18 mouse cellular contexts compared by ENCODE assay signal in the genomic region with DNA sequence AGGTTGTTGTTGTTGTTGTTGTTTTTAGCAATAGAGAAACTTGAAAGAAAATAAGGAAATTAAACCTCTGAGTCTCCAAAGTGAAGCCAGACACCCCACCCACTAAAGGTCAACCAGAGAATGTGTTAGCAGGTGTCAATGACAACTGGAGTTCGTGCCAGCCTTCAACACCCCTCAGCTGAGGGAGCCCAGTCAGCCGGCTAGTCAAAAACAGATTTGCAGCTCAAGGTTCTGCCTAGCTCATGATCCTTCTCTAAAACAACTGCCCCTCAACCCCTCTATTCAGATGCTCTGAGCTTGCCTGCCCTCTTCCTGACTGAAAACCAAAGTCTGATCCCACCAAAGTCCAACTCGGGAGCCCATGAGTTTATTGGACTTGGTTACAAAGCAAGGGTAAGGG. TPM values are rescaled to one million over a fixed set of nuclear protein-coding genes. Genes with fewer than 3 reads are reported as not detected.
DNase-seq lines count a peak whose midpoint lies in the region; ATAC-seq lines count a peak whose summit lies in the region.
"Had no signal": no experiment of that assay in that cellular context is flagged by ENCODE, and none has a peak within 500 bp of the region (broad histone marks: within the 10 kb centered on the region; RNA-seq: fewer than 3 reads in every experiment).

No protein-coding gene starts in this region.

- no peak overlapping the region for H3K4me3 ChIP-seq in lung, embryonic 15.5 days
- H3K4me3 ChIP-seq in heart, embryonic 14.5 days (ENCODE audit: control insufficient read depth in 1 of 2, insufficient read depth in 1 of 2, low read depth in 1 of 2, low read length in 2 of 2), result no peak overlapping the region
- H3K4me3 ChIP-seq: embryonic facial prominence, embryonic 15.5 days; limb, embryonic 15.5 days; midbrain, embryonic 12.5 days had no signal

- 65% methylated on average over 3 of the region's 3 CpGs for WGBS in lung, embryonic 15.5 days
- WGBS in heart, embryonic 14.5 days, result 48% methylated on average over 3 of the region's 3 CpGs

- no peak overlapping the region for H3K9ac ChIP-seq in lung, embryonic 15.5 days
- H3K9ac ChIP-seq in heart, embryonic 14.5 days (ENCODE audit: low read length), result no peak overlapping the region
- H3K9ac ChIP-seq: embryonic facial prominence, embryonic 15.5 days; hindbrain, embryonic 14.5 days; limb, embryonic 15.5 days; midbrain, embryonic 12.5 days had no signal

- no peaks in the 10 kb centered on the region for H3K36me3 ChIP-seq in lung, embryonic 15.5 days
- no peaks in the 10 kb centered on the region for H3K36me3 ChIP-seq in heart, embryonic 14.5 days (ENCODE audit: control insufficient read depth, insufficient read depth, low read length)
- H3K36me3 ChIP-seq: embryonic facial prominence, embryonic 15.5 days; limb, embryonic 15.5 days; midbrain, embryonic 12.5 days had no signal

- intact Hi-C loops in heart, postnatal 36 days (cut with DNase I), result no loop called here

- no peak for ATAC-seq in lung, embryonic 15.5 days (ENCODE audit: borderline replicate concordance, extremely low read depth, low FRiP score, low TSS enrichment)
- ATAC-seq in heart, embryonic 14.5 days (ENCODE audit: insufficient number of reproducible peaks, insufficient read depth, low FRiP score, low read depth), result no peak
- ATAC-seq: forebrain, embryonic 14.5 days; inflammation-experienced regulatory T-cells, adult 6 months had no signal

- H3K27me3 ChIP-seq in lung, embryonic 15.5 days, result no peaks in the 10 kb centered on the region
- no peaks in the 10 kb centered on the region for H3K27me3 ChIP-seq in heart, embryonic 14.5 days (ENCODE audit: control insufficient read depth, insufficient read depth, low read length)
- H3K27me3 ChIP-seq: limb, embryonic 15.5 days; midbrain, embryonic 12.5 days had no signal

- H3K27ac ChIP-seq in lung, embryonic 15.5 days, result peak overlapping the region; percentile 54
- H3K27ac ChIP-seq in heart, embryonic 14.5 days (replicated peaks in 1 of 2; ENCODE audit: control insufficient read depth in 1 of 2, insufficient read depth in 1 of 2, low read depth in 2 of 2, low read length in 2 of 2), result peak overlapping the region; percentile 4 to 66; a peak in 3 of 4 replicates
- H3K27ac ChIP-seq: embryonic facial prominence, embryonic 15.5 days; hindbrain, embryonic 14.5 days; limb, embryonic 15.5 days; midbrain, embryonic 12.5 days had no signal

- H3K4me2 ChIP-seq in lung, embryonic 15.5 days, result no peak overlapping the region
- peak overlapping the region; percentile 42; the same call in 1 of the 2 replicates for H3K4me2 ChIP-seq in heart, embryonic 14.5 days (ENCODE audit: low read length)
- H3K4me2 ChIP-seq: embryonic facial prominence, embryonic 15.5 days; hindbrain, embryonic 14.5 days; limb, embryonic 15.5 days; midbrain, embryonic 12.5 days had no signal

- peaks cover 23% of the 10 kb centered on the region for H3K4me1 ChIP-seq in lung, embryonic 15.5 days
- peaks cover 20 to 24% of the 10 kb centered on the region in 2 experiments for H3K4me1 ChIP-seq in heart, embryonic 14.5 days (ENCODE audit: control insufficient read depth in 2 of 2, insufficient read depth in 2 of 2, low read length in 2 of 2)
- H3K4me1 ChIP-seq: midbrain, embryonic 12.5 days had no signal

- peak; percentile 96 for DNase-seq in heart, adult 11 months
- no peak for DNase-seq in heart, postnatal 4 days
- no peak for DNase-seq in lung, postnatal 14 days
- DNase-seq in heart, postnatal 36 days, result peak; percentile 35 to 53
- no peak for DNase-seq in cerebellum, postnatal 4 days (ENCODE audit: low spot score in 2 of 2)
- DNase-seq in embryo, embryonic 9.5 days (ENCODE audit: extremely low spot score), result no peak
- DNase-seq: cerebellum, adult 8-10 months; cerebellum, postnatal 36 days; left cerebral cortex, postnatal 4 days; thymus, adult 2 months had no signal

- H3K9me3 ChIP-seq in lung, embryonic 15.5 days, result no peaks in the 10 kb centered on the region; the same call in 1 of the 2 replicates
- H3K9me3 ChIP-seq in heart, embryonic 14.5 days (ENCODE audit: control insufficient read depth, low read length), result peaks cover 6% of the 10 kb centered on the region
- H3K9me3 ChIP-seq: embryonic facial prominence, embryonic 15.5 days; limb, embryonic 15.5 days had no signal

RNA-seq across cellular contexts. Expression of a gene that starts 23.7 kb away (rescaled TPM):
- 10 to 100 TPM; 20.9 to 23.3 TPM for total RNA-seq in heart, postnatal 4 days (2021)
- 37.7 and 41.0 TPM in 2 replicates for polyA plus RNA-seq in lung, embryonic 15.5 days (2015; fragmentation: Nextera tagmentation; extraction: Ambion mirVana)
- 13.4 and 15.4 TPM in 2 replicates for polyA plus RNA-seq in heart, embryonic 14.5 days (2014; fragmentation: Nextera tagmentation; extraction: Ambion mirVana)
- total RNA-seq in heart, postnatal 36 days (2021), result 10 to 100 TPM; 16.9 to 22.0 TPM

Comparison
In these comparisons a context has a peak if more than half of its experiments do, and no peak if none do; other contexts are left out.
1. DNase-seq: peak in heart, adult 11 months (single experiment) and heart, postnatal 36 days (2 of 2); none in heart, postnatal 4 days (single experiment), lung, postnatal 14 days (single experiment), cerebellum, postnatal 4 days (0 of 2) and embryo, embryonic 9.5 days (single experiment).